Mouse (Mus musculus) inflammation-experienced regulatory T-cells, adult 6 months (primary cell): Measurements from ENCODE around the gene Sgms2. TPM values are rescaled to one million over a fixed set of nuclear protein-coding genes. Genes with fewer than 3 reads are reported as not detected.

Experiments
- ATAC-seq: one replicate; pipeline ENCODE4 v1.8.0; 2017
- polyA plus RNA-seq, 3 experiments: library from polyadenylated mRNA; unstranded; fragments of 100-300 nt; shearing (Covaris generic); gene quantifications; one replicate each; pipeline ENCODE4 v1.2.1; 2017

Gene Sgms2
- polyA plus RNA-seq, 3 experiments from 2014 or later: 0.06 to 0.09 TPM; not detected in 1

DNA sequence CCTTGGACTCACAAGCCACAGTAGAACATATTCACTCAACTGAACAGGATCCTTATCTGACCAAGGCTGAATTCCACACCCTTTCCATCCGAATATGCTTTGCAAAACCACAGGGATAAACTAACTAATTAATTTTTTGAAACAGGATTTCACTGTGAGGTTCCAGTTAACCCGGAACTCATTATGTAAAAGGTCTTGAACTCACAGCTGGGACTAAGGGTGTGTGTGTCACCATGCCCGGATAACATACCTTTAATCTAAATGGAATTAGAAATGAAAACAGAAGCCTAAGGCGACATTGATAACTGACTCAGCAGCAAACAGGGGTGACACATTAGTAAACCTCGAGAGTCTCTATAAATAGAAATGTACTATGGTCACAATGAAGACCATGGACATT, 5.8 kb downstream of the Sgms2 start:
- no peak for ATAC-seq

DNA sequence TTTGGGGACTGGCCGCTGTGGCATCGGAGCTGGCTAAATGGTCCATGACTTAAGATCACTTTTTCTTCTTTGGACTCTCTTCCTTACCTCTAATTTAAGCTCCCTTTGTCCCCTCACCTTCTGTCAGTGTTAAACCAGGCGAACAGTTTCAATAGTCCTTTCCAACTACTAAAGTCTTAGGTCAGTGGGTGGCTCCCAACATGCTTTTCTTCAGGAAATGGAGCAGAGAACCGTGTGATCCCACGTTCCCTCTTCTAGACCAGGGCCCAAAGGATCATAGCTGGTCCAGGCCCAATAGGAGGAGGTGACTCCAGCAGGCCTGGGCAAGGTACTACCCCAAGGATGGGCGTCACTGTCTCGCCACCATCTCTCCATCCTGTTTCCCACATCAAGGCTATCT, 7.6 kb downstream of the Sgms2 start:
- ATAC-seq: no peak

GRCm38 (mm10) chr3:131481976-131482712, 9.1 kb downstream of the Sgms2 start:
- ATAC-seq: no peak

DNA sequence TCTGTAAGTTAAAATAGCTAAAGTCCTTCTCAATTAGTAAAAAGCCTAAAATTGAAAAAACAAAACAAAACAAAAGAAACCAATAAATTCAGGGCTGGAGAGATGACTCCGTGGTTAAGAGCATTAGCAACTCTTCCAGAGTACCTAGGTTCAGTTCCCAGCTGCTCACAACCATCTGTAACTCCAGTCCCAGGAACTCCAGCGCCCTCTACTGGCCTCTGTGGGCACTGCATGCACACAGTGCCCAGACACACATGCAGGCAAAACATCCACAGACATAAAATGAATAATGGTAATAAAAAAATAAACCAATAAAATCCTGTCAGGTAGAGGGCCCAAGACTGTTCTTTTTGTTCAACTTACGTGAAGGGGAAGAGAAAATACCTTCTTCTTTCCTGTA, 10.6 kb downstream of the Sgms2 start:
- ATAC-seq: no peak

GRCm38 (mm10) chr3:131479415-131479814, 11.8 kb downstream of the Sgms2 start:
- no peak for ATAC-seq

GRCm38 (mm10) chr3:131476002-131476401, 15.2 kb downstream of the Sgms2 start:
- no peak for ATAC-seq

DNA sequence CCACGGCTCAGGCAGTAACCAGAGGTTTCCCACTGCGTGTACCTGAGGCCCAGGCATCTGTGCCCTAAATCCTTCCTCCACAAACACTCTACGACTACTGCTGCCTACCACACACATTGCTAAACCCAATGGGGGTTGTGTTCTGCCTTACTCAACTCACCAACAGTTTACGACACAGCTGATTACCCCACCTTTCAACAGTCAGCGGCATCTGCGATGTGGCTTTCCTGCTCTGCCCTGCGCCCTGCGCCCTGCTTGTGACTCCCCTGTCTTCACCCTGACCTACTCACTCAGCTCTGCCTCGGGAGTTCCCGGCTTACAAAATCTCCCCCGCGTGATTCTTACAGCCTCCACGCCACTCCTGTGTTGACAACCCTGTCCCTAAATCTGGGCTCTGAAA, 16.7 kb downstream of the Sgms2 start:
- ATAC-seq: no peak

GRCm38 (mm10) chr3:131473496-131473895, 17.7 kb downstream of the Sgms2 start:
- ATAC-seq: no peak

GRCm38 (mm10) chr3:131471836-131472235, 19.4 kb downstream of the Sgms2 start:
- ATAC-seq: no peak

GRCm38 (mm10) chr3:131471435-131471834, 19.8 kb downstream of the Sgms2 start:
- no peak for ATAC-seq

GRCm38 (mm10) chr3:131470837-131471236, 20.4 kb downstream of the Sgms2 start:
- ATAC-seq: no peak

GRCm38 (mm10) chr3:131469636-131470035, 21.6 kb downstream of the Sgms2 start:
- no peak for ATAC-seq

DNA sequence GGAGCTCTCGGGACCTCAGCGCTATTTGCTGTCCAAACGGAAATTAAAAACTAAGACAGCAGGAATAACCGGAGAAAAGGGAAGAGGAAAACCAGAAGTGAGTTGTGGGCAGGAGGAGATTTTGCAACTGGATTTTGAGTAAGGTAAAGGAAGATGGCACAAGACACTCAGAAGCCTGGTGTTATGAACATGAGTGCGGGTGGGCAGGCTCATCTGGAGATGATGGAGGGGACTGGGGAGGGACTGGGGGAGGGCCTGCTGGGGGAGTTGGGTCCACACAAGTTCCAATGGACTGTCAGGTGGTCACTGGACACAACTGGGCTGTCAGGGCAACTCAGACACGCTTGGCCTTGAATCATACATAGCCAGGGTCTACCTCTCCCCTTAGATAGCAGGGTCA, 24.8 kb downstream of the Sgms2 start:
- no peak for ATAC-seq

GRCm38 (mm10) chr3:131465536-131466260, 25.5 kb downstream of the Sgms2 start:
- no peak for ATAC-seq

GRCm38 (mm10) chr3:131372996-131373395, 118.2 kb downstream of the Sgms2 start:
- no peak for ATAC-seq

- no peak for ATAC-seq
Observed at GRCm38 (mm10) chr3:131368678-131369077, 122.5 kb downstream of the Sgms2 start.

DNA sequence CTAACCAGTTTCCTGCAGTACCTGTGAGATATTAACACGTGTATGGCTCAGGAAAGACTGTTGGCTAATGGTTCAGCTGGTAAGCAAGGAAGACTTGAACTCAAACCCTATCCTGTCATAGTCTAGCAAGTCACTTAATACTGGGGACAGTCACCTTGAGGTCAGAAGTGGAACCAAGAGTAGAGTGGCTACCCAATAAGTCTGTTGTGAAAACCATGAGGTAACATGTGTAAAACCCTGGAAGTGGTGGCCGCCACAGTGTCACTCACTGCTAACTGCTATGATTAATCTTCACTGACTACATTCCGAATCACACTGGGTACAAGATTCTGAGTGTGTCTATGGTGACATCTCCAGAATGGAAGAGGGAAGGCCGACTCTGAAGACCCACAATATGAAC, 123.8 kb downstream of the Sgms2 start:
- ATAC-seq: no peak

- no peak for ATAC-seq
Observed at GRCm38 (mm10) chr3:131364632-131365446, 126.4 kb downstream of the Sgms2 start.

- ATAC-seq: no peak
Observed at GRCm38 (mm10) chr3:131364194-131364593, 127.0 kb downstream of the Sgms2 start.

DNA sequence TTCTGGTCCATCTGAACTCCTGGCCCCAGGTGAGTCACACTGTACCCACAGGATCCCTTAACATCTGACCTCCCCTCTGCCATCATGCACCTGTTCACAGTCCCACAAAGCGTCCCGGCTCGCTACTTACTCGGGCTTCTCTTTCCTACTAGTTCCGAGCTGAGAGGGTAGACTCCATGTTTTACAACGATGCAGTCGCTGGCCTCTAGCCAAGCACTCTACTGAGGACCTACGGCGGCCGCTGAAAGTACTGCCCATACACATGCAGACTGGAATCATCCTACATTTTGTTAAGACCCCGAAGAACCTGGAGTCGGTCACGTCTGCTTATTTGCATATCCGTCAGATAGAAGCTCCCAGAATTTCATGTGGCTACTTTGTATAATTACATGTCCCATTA, 127.6 kb downstream of the Sgms2 start:
- ATAC-seq: no peak

GRCm38 (mm10) chr3:131361960-131362359, 129.3 kb downstream of the Sgms2 start:
- no peak for ATAC-seq

DNA sequence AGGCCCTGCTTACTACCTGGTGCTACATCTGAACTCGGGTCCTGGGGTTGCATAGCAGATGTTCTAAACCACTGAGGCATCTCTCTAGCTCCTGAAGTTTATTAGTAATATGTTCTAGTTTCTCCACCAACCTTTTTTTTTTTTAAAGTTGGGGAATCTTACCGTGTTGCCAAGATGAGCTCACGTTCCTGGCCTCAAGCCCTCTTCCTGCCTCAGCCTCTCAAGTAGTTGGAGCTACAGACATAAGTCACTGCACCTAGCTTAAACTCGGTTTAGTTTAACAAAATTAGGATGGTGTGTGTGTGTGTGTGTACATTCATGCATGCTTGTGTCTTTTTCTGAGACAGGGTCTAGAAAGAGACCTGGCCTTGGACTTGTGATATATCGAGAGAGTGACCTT, 132.2 kb downstream of the Sgms2 start:
- ATAC-seq: no peak

DNA sequence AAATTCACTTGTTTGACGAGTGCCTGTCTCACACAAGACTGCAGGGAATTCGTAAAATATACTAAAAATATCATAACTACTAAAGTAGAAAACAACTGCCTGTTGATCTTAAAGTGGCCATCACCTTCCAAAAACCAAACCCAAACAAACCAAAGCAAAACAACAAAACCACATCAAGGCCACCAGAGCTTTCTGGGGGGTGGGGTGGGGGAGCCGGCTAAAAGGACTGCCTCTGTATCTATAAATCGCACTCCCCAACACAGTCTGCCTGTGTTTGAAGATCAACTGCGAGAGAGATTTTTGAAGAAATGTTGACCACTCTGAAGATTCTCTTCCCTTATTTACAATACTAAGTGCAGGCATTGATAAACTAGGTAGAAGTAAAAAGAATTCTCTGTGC, 133.0 kb downstream of the Sgms2 start:
- no peak for ATAC-seq
